Mouse (Mus musculus) urinary bladder, adult 18-20 months (tissue): ENCODE data around the gene Dpyd.

ENCODE experiments used
- DNase-seq, 2 experiments: peaks; one replicate each; pipeline ENCODE4 v3.0.0; 2022; ENCODE audit warnings: low spot score in 2 of 2, mixed read lengths in 2 of 2

Dpyd gene

GRCm38 (mm10) chr3:119361555-119362385 lies 799.8 kb downstream of the Dpyd start:
- no peak for DNase-seq

GRCm38 (mm10) chr3:119362392-119362791 lies 800.5 kb downstream of the Dpyd start:
- DNase-seq: no peak

- no peak for DNase-seq
Measured at GRCm38 (mm10) chr3:119368931-119369330, 807.0 kb downstream of the Dpyd start.

- no peak for DNase-seq
Measured at GRCm38 (mm10) chr3:119381119-119381518, 819.2 kb downstream of the Dpyd start.

- no peak for DNase-seq
Measured at GRCm38 (mm10) chr3:119382395-119382794, 820.5 kb downstream of the Dpyd start.

- DNase-seq: no peak
Measured at GRCm38 (mm10) chr3:119387332-119388105, 825.6 kb downstream of the Dpyd start.

- no peak for DNase-seq
Measured at GRCm38 (mm10) chr3:119397205-119397604, 835.3 kb downstream of the Dpyd start.

- DNase-seq: no peak
Measured at GRCm38 (mm10) chr3:119402836-119403728, 841.2 kb downstream of the Dpyd start.

- no peak for DNase-seq
Measured at GRCm38 (mm10) chr3:119419087-119419709, 857.3 kb downstream of the Dpyd start.

GRCm38 (mm10) chr3:119419745-119420144 lies 857.8 kb downstream of the Dpyd start:
- DNase-seq: no peak

GRCm38 (mm10) chr3:119431339-119431738 lies 869.4 kb downstream of the Dpyd start:
- DNase-seq: no peak

- no peak for DNase-seq
Measured at GRCm38 (mm10) chr3:119431757-119432156, 869.8 kb downstream of the Dpyd start.

- DNase-seq: no peak
Measured at GRCm38 (mm10) chr3:119447559-119447958, 885.6 kb downstream of the Dpyd start.

- no peak for DNase-seq
Measured at GRCm38 (mm10) chr3:119464073-119464472, 902.1 kb downstream of the Dpyd start.

GRCm38 (mm10) chr3:119464479-119464878 lies 902.5 kb downstream of the Dpyd start:
- no peak for DNase-seq

GRCm38 (mm10) chr3:119467723-119468122 lies 905.8 kb downstream of the Dpyd start:
- DNase-seq: no peak
